Mouse (Mus musculus) hindbrain, embryonic 11.5 days (tissue): ENCODE measurements around the gene Unc5c. TPM values are rescaled to one million over a fixed set of nuclear protein-coding genes. Genes with fewer than 3 reads are reported as not detected.
A peak's percentile ranks its signal among the peaks of the same experiment; 100 is the strongest.

ENCODE experiments used
- ATAC-seq: fragments of 200-750 bp; cut with Nextera tagmentation; 2 replicates; pipeline ENCODE4 v1.8.0; 2017; ENCODE audit warnings: mild to moderate bottlenecking, moderate TSS enrichment, moderate library complexity; ENCODE audit not compliant: low FRiP score
- DNase-seq: peaks from one replicate; pipeline ENCODE4 v3.0.0-alpha.2; 2015; ENCODE audit warnings: low spot score
- H3K27ac ChIP-seq: fragments of 300-500 bp; sonication (generic); 2 replicates; pipeline ENCODE4 v1.5.1; 2014; ENCODE audit warnings: mild to moderate bottlenecking, low read depth, low read length
- H3K27me3 ChIP-seq: fragments of 300-500 bp; sonication (generic); 2 replicates; pipeline ENCODE4 v1.6.1; 2014; ENCODE audit warnings: mild to moderate bottlenecking, low read length, moderate library complexity, mixed read lengths; ENCODE audit not compliant: control insufficient read depth, insufficient read depth
- H3K36me3 ChIP-seq: fragments of 300-500 bp; sonication (generic); 2 replicates; pipeline ENCODE4 v1.6.1; 2014; ENCODE audit warnings: mild to moderate bottlenecking, low read length, moderate library complexity, mixed read lengths; ENCODE audit not compliant: control insufficient read depth, insufficient read depth
- H3K4me1 ChIP-seq: fragments of 300-500 bp; sonication (generic); replicated peaks from 2 replicates; pipeline ENCODE4 v1.6.1; 2014; ENCODE audit warnings: low read length, mixed read lengths; ENCODE audit not compliant: control insufficient read depth, insufficient read depth
- H3K4me2 ChIP-seq: fragments of 300-500 bp; sonication (generic); replicated peaks from 2 replicates; pipeline ENCODE4 v1.6.1; 2014; ENCODE audit warnings: mild to moderate bottlenecking, low read depth, low read length
- H3K4me3 ChIP-seq: fragments of 300-500 bp; sonication (generic); 2 replicates; pipeline ENCODE4 v1.5.1; 2014; ENCODE audit warnings: low read depth, low read length
- H3K9ac ChIP-seq: fragments of 300-500 bp; sonication (generic); 2 replicates; pipeline ENCODE4 v1.6.1; 2014; ENCODE audit warnings: low read depth, low read length
- H3K9me3 ChIP-seq: fragments of 300-500 bp; sonication (generic); 2 replicates; pipeline ENCODE4 v1.6.1; 2016; ENCODE audit warnings: low read length; ENCODE audit not compliant: control insufficient read depth
- WGBS: fragments of 180-500 bp; shearing (Covaris S2); extraction: QIAGEN DNeasy Blood & Tissue Kit; methylation state at CpG from one replicate; pipeline ENCODE4 v1.1.7; 2014; 5-methylcytosine and 5-hydroxymethylcytosine counted together
- polyA plus RNA-seq: library from polyadenylated mRNA; unstranded; fragments of >200 nt; fragmentation: Nextera tagmentation; extraction: Ambion mirVana; gene quantifications from 2 replicates; pipeline ENCODE4 v1.2.1, GENCODE M21; 2014

The Unc5c gene
- polyA plus RNA-seq, 1 experiment from 2014 or later: 19.5 TPM

DNA sequence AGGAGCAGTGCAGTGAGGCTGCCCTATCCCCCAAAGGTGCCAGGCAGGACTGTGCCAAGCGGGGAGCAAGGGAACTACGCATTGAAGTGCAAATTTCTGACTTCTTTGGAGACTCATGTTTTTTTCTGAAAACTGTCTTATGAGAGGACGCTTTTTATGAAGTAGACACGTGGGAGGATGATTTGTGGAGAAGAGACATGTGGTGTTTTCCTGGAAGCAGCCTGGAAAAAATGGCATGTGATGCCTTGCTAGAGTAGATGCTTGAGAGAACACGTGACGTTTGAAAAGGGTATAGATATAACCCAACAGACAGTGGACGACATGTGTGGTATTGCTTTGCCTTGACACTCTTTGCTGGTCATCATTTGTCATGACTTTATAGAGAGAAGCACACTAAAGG, 385.1 kb downstream of the Unc5c start:
- no peak for DNase-seq
- no peaks in the 10 kb centered on the region for H3K36me3 ChIP-seq
- ATAC-seq: no peak
- no peak overlapping the region for H3K4me2 ChIP-seq
- H3K4me3 ChIP-seq: no peak overlapping the region
- no peaks in the 10 kb centered on the region for H3K27me3 ChIP-seq
- H3K9me3 ChIP-seq: no peaks in the 10 kb centered on the region
- no peaks in the 10 kb centered on the region for H3K4me1 ChIP-seq
- WGBS: 76% methylated on average over 7 of the region's 7 CpGs
- no peak overlapping the region for H3K27ac ChIP-seq
- H3K9ac ChIP-seq: no peak overlapping the region

- H3K4me1 ChIP-seq: no peaks in the 10 kb centered on the region
- H3K4me3 ChIP-seq: no peak overlapping the region
- no peak for ATAC-seq
- H3K27me3 ChIP-seq: no peaks in the 10 kb centered on the region
- H3K9me3 ChIP-seq: no peaks in the 10 kb centered on the region
- H3K4me2 ChIP-seq: no peak overlapping the region
- 92% methylated on average over 4 of the region's 4 CpGs for WGBS
- no peak overlapping the region for H3K27ac ChIP-seq
- no peak overlapping the region for H3K9ac ChIP-seq
- H3K36me3 ChIP-seq: no peaks in the 10 kb centered on the region
- no peak for DNase-seq
These were observed 389.3 kb downstream of the Unc5c start for GRCm38 (mm10) chr3:141854339-141854738.

DNA sequence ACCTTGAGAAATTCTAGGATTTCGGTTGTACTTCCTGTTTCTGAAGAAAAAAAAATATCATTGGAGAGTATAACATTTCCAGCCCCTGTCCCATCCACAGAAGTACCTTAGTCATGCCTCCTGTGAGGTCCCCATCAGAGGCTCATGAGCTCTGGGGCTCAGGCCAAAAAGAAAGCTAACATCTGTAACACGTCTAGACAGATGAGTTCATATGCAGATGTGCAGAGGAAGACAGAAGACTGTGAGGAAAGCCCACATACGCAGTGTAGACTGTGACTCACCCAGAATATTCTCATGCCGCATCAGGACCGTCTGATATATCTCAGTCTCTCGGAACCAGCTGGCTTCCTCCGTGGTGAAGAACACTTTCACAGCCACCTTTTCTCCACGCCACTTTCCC, 392.1 kb downstream of the Unc5c start:
- Histone ChIP-seq H3K36me3 (no peaks in the 10 kb centered on the region), H3K9ac (no peak overlapping the region), H3K27me3 (no peaks in the 10 kb centered on the region), H3K4me1 (no peaks in the 10 kb centered on the region), H3K27ac (no peak overlapping the region), H3K4me2 (no peak overlapping the region), H3K9me3 (no peaks in the 10 kb centered on the region), H3K4me3 (no peak overlapping the region)
- DNase-seq (no peak), ATAC-seq (no peak)
- WGBS: 92% methylated on average over 8 of the region's 8 CpGs

GRCm38 (mm10) chr3:141862816-141863461, 397.9 kb downstream of the Unc5c start:
- H3K4me3 ChIP-seq: no peak overlapping the region
- 24% methylated on average over 13 of the region's 13 CpGs for WGBS
- DNase-seq (peak; percentile 75), ATAC-seq (peak; percentile 86)
- no peaks in the 10 kb centered on the region for H3K36me3 ChIP-seq
- H3K9ac ChIP-seq: no peak overlapping the region
- no peaks in the 10 kb centered on the region for H3K27me3 ChIP-seq
- H3K27ac ChIP-seq: no peak overlapping the region
- H3K9me3 ChIP-seq: no peaks in the 10 kb centered on the region
- no peak overlapping the region for H3K4me2 ChIP-seq
- H3K4me1 ChIP-seq: no peaks in the 10 kb centered on the region

DNA sequence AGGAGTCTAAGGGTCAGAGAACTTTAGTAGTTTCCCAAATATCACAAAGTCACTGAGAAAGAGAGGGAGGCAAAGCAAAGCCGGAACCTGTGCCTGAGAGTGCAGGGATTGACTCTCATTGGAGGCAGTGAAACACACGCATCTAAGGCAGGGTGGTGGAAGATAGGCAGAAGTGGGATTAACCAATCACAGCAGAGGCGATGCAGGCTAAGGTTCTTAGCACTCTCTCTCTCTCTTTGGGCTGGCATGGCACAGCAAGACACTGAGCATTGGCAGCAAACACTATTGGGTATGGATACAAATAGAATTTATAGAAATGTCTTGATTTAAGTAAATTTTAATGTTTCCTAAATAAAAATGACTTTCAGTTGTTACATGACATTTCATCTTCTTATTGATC, 406.8 kb downstream of the Unc5c start:
- H3K27me3 ChIP-seq: no peaks in the 10 kb centered on the region
- ATAC-seq (peak; percentile 63), DNase-seq (no peak)
- H3K9me3 ChIP-seq: no peaks in the 10 kb centered on the region
- WGBS: 66% methylated on average over 3 of the region's 3 CpGs
- H3K4me2 ChIP-seq: no peak overlapping the region
- H3K27ac ChIP-seq: no peak overlapping the region
- H3K36me3 ChIP-seq: no peaks in the 10 kb centered on the region
- H3K4me3 ChIP-seq: no peak overlapping the region
- no peak overlapping the region for H3K9ac ChIP-seq
- H3K4me1 ChIP-seq: 0 out of 2 replicates have a peak, but pooled peaks cover 4% of the 10 kb centered on the region

GRCm38 (mm10) chr3:141872337-141873042, 407.5 kb downstream of the Unc5c start:
- H3K4me3 ChIP-seq: no peak overlapping the region
- H3K4me1 ChIP-seq: 0 out of 2 replicates have a peak, but pooled peaks cover 4% of the 10 kb centered on the region
- no peak overlapping the region for H3K4me2 ChIP-seq
- no peaks in the 10 kb centered on the region for H3K27me3 ChIP-seq
- H3K36me3 ChIP-seq: no peaks in the 10 kb centered on the region
- H3K9me3 ChIP-seq: no peaks in the 10 kb centered on the region
- ATAC-seq: peak; percentile 93
- WGBS: 57% methylated on average over 10 of the region's 10 CpGs
- no peak overlapping the region for H3K9ac ChIP-seq
- H3K27ac ChIP-seq: peak overlapping the region; percentile 4; the same call in 1 of the 2 replicates
- peak; percentile 39 for DNase-seq

DNA sequence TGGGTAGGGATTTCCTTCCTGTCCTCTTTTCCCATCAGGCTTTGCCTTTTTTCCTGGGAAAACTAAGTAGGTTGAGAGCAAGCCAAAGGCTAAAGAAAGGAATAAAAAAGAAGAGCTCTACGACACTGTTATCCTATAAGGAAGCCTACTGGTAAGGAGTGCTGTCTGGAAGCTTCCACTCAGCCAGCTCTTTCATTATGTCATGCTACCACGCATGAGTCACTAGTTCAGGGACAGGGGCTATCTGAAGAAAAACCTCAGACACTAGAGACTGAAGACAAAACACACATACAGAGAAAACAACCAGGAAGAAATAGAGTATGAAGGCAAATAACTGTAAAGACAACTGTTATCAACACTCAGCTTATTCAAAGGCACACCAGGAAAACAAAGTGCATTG, 417.5 kb downstream of the Unc5c start:
- Histone ChIP-seq H3K4me3 (no peak overlapping the region), H3K9me3 (no peaks in the 10 kb centered on the region), H3K9ac (no peak overlapping the region), H3K27ac (no peak overlapping the region), H3K36me3 (no peaks in the 10 kb centered on the region), H3K4me2 (no peak overlapping the region), H3K4me1 (no peaks in the 10 kb centered on the region), H3K27me3 (no peaks in the 10 kb centered on the region)
- ATAC-seq (no peak), DNase-seq (no peak)
- WGBS: 76% methylated on average over 2 of the region's 2 CpGs

GRCm38 (mm10) chr3:141884190-141884589, 419.2 kb downstream of the Unc5c start:
- H3K4me2 ChIP-seq: no peak overlapping the region
- H3K36me3 ChIP-seq: no peaks in the 10 kb centered on the region
- no peak overlapping the region for H3K9ac ChIP-seq
- no peaks in the 10 kb centered on the region for H3K27me3 ChIP-seq
- WGBS: 96% methylated on average over 5 of the region's 5 CpGs
- H3K4me3 ChIP-seq: no peak overlapping the region
- DNase-seq (no peak), ATAC-seq (no peak)
- no peaks in the 10 kb centered on the region for H3K4me1 ChIP-seq
- no peak overlapping the region for H3K27ac ChIP-seq
- H3K9me3 ChIP-seq: no peaks in the 10 kb centered on the region
